Mouse (Mus musculus) bone marrow macrophage, adult 2 months (primary cell): ENCODE data around the gene Muc4.

Experiments
- CTCF ChIP-seq: IDR thresholded peaks from 2 replicates; pipeline ENCODE4 v1.5.1; 2012; ENCODE audit warnings: low read depth, mild to moderate bottlenecking, low read length, moderate library complexity
- POLR2A ChIP-seq: IDR thresholded peaks from 2 replicates; pipeline ENCODE4 v1.6.1; 2012; ENCODE audit warnings: mild to moderate bottlenecking, low read depth, low read length, borderline replicate concordance

DNA sequence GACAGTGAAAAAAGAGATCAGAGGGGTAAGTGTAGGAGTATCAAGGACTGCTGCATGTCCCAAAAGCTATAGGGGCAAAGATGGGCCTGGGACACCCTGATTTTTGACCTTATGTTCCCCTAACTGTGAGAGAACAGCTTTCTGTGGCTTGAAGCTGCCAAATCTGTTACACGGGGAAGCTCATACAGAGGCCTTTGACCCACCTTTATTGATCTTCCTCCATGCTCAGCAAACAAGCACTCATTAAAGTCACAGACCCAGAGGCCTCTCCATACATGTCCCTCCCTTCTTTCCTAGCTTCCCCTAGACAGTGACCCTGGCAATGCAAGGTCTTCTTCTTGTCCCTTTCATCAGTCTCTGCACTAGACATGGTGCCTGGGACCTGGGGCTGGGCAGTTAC lies 7.0 kb upstream of the Muc4 start:
- TF ChIP-seq POLR2A, result no peak
- no peak for TF ChIP-seq CTCF
